In the genomic region with DNA sequence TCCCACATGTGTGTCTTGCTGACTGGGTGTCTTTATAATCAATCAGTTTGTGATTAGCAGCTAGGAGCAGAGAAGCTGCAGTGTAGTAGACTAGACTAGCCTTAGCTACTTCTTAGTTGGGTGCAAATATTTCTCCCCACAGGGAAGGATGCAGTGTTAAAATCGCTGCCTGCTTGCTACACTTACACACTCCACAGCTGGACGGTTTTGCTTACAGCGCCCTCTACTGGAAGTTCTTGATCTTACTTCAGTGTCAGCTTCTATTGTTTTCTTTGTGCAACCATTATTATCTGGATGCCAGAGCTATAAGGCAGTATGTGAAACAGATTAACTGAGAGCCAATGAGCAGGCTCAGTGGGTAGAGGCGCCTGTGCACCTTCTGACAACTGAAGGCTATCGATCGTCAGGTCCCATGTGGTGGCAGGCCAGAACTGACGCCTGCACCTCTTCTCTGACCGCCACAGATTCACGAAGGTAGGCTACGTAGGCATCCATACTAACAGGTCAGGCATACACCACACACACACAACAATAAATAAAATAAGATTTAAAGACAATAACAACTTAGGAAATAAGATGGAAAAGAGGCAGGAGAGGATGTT, we compare ENCODE assay signal across 9 mouse cellular contexts. TPM values are rescaled to one million over a fixed set of nuclear protein-coding genes. Genes with fewer than 3 reads are reported as not detected.
DNase-seq lines count a peak whose midpoint lies in the region; ATAC-seq and TF ChIP-seq lines count a peak whose summit lies in the region.
"Had no signal": no experiment of that assay in that cellular context is flagged by ENCODE, and none has a peak within 500 bp of the region (broad histone marks: within the 10 kb centered on the region; RNA-seq: fewer than 3 reads in every experiment).

No protein-coding gene starts in this region.

- no peaks in the 10 kb centered on the region for H3K36me3 ChIP-seq in forebrain, embryonic 15.5 days
- peaks cover 4% of the 10 kb centered on the region; the same call in 1 of the 2 replicates for H3K36me3 ChIP-seq in limb, embryonic 14.5 days (ENCODE audit: control insufficient read depth, insufficient read depth, low read length)
- no peaks in the 10 kb centered on the region for H3K36me3 ChIP-seq in neural tube, embryonic 12.5 days

- H3K27ac ChIP-seq in forebrain, embryonic 15.5 days (replicated peaks): no peak overlapping the region
- H3K27ac ChIP-seq in limb, embryonic 14.5 days (replicated peaks; ENCODE audit: low read depth, low read length): no peak overlapping the region
- H3K27ac ChIP-seq in neural tube, embryonic 12.5 days: no peak overlapping the region

- no peak for TF ChIP-seq POLR2A in limb, embryonic 14.5 days (IDR thresholded peaks at IDR 0.05; ENCODE audit: borderline replicate concordance, extremely low read depth, insufficient read depth, insufficient read length)

- 67% methylated on average over 10 of the region's 10 CpGs for WGBS in forebrain, embryonic 15.5 days
- 64% methylated on average over 10 of the region's 10 CpGs for WGBS in limb, embryonic 14.5 days
- WGBS in neural tube, embryonic 12.5 days: 66% methylated on average over 10 of the region's 10 CpGs

- no peak overlapping the region for H3K4me3 ChIP-seq in forebrain, embryonic 15.5 days
- H3K4me3 ChIP-seq in limb, embryonic 14.5 days (replicated peaks; ENCODE audit: low read length): no peak overlapping the region
- no peak overlapping the region for H3K4me3 ChIP-seq in neural tube, embryonic 12.5 days
- H3K4me3 ChIP-seq: megakaryocyte, embryonic 14.5 days had no signal

- no peaks in the 10 kb centered on the region for H3K4me1 ChIP-seq in forebrain, embryonic 15.5 days
- no peaks in the 10 kb centered on the region for H3K4me1 ChIP-seq in limb, embryonic 14.5 days (ENCODE audit: control insufficient read depth, insufficient read depth, low read length)
- no peaks in the 10 kb centered on the region for H3K4me1 ChIP-seq in neural tube, embryonic 12.5 days

- ATAC-seq in forebrain, embryonic 15.5 days (replicated peaks): 0 out of 2 replicates have a peak, but pooled peaks have one; percentile 35
- ATAC-seq in limb, embryonic 14.5 days (ENCODE audit: low FRiP score, low read depth): peak; percentile 34; the same call in 1 of the 2 replicates
- peak; percentile 68 for ATAC-seq in neural tube, embryonic 12.5 days (ENCODE audit: low FRiP score, low read depth)

- no peak overlapping the region for H3K4me2 ChIP-seq in forebrain, embryonic 15.5 days (replicated peaks)
- H3K4me2 ChIP-seq in limb, embryonic 14.5 days (replicated peaks; ENCODE audit: low read depth, low read length, severe bottlenecking): no peak overlapping the region
- H3K4me2 ChIP-seq in neural tube, embryonic 12.5 days (replicated peaks): no peak overlapping the region

- no peaks in the 10 kb centered on the region for H3K9me3 ChIP-seq in forebrain, embryonic 15.5 days
- no peaks in the 10 kb centered on the region for H3K9me3 ChIP-seq in limb, embryonic 14.5 days (ENCODE audit: control insufficient read depth, low read length)
- H3K9me3 ChIP-seq in neural tube, embryonic 12.5 days: no peaks in the 10 kb centered on the region
- H3K9me3 ChIP-seq: megakaryocyte, embryonic 14.5 days had no signal

- DNase-seq in right cerebral cortex, adult 2 months (ENCODE audit: low spot score in 2 of 2): peak; percentile 37 to 42
- DNase-seq in right cerebral cortex, postnatal 4 days: no peak
- DNase-seq in adipocyte (ENCODE audit: low spot score): peak; percentile 40
- DNase-seq in limb, embryonic 14.5 days (ENCODE audit: low spot score): peak; percentile 27
- DNase-seq in gastrocnemius, postnatal 25 days: no peak
- no peak for DNase-seq in ovary, postnatal 10 days (ENCODE audit: low spot score)

- H3K27me3 ChIP-seq in forebrain, embryonic 15.5 days: no peaks in the 10 kb centered on the region
- no peaks in the 10 kb centered on the region for H3K27me3 ChIP-seq in limb, embryonic 14.5 days (ENCODE audit: control insufficient read depth, insufficient read depth, low read length)
- no peaks in the 10 kb centered on the region for H3K27me3 ChIP-seq in neural tube, embryonic 12.5 days (replicated peaks)
- H3K27me3 ChIP-seq: megakaryocyte, embryonic 14.5 days had no signal

- H3K9ac ChIP-seq in forebrain, embryonic 15.5 days (replicated peaks): no peak overlapping the region
- no peak overlapping the region for H3K9ac ChIP-seq in limb, embryonic 14.5 days (ENCODE audit: low read depth, low read length, severe bottlenecking)
- H3K9ac ChIP-seq in neural tube, embryonic 12.5 days: no peak overlapping the region

RNA-seq across cellular contexts. Expression of gene Ccdc59, which starts 6.1 kb away (rescaled TPM):
- polyA plus RNA-seq in forebrain, embryonic 15.5 days (2015; fragmentation: Nextera tagmentation; extraction: Ambion mirVana): 45.4 and 51.5 TPM in 2 replicates
- 21.4 and 32.4 TPM in 2 replicates for polyA plus RNA-seq in limb, embryonic 14.5 days (2012; rRNA removed)
- 58.6 and 59.9 TPM in 2 replicates for polyA plus RNA-seq in limb, embryonic 14.5 days (2014; fragmentation: Nextera tagmentation; extraction: Ambion mirVana)
- 46.8 and 50.5 TPM in 2 replicates for polyA plus RNA-seq in neural tube, embryonic 12.5 days (2016; fragmentation: Nextera tagmentation; extraction: Ambion mirVana)
- total RNA-seq in gastrocnemius, postnatal 25 days (2021): 1 to 10 TPM; 7.7 to 7.8 TPM

RNA-seq across cellular contexts. Expression of gene Mettl25, which starts 6.5 kb away (rescaled TPM):
- 13.1 and 13.5 TPM in 2 replicates for polyA plus RNA-seq in forebrain, embryonic 15.5 days (2015; fragmentation: Nextera tagmentation; extraction: Ambion mirVana)
- polyA plus RNA-seq in limb, embryonic 14.5 days (2012; rRNA removed): 9.0 and 11.2 TPM in 2 replicates
- polyA plus RNA-seq in limb, embryonic 14.5 days (2014; fragmentation: Nextera tagmentation; extraction: Ambion mirVana): 13.1 and 13.2 TPM in 2 replicates
- polyA plus RNA-seq in neural tube, embryonic 12.5 days (2016; fragmentation: Nextera tagmentation; extraction: Ambion mirVana): 12.6 and 13.1 TPM in 2 replicates
- total RNA-seq in gastrocnemius, postnatal 25 days (2021): 1 to 10 TPM; 2.9 to 3.0 TPM

Comparison
In these comparisons a context has a peak if more than half of its experiments do, and no peak if none do; other contexts are left out.
1. DNase-seq: peak in right cerebral cortex, adult 2 months (2 of 2), adipocyte (single experiment) and limb, embryonic 14.5 days (single experiment); none in right cerebral cortex, postnatal 4 days (single experiment), gastrocnemius, postnatal 25 days (single experiment) and ovary, postnatal 10 days (single experiment).
2. Peak in every context shown above with its lines, with median percentiles within 50 percentile points of each other: ATAC-seq.